Mouse (Mus musculus): ENCODE measurements at regions not wholly inside any gene's neighbourhood (a gene's known extent, or its start where the extent isn't known, plus 50 kb on each side); places are given as distances from the start of the nearest gene placed in this dataset.

DNA sequence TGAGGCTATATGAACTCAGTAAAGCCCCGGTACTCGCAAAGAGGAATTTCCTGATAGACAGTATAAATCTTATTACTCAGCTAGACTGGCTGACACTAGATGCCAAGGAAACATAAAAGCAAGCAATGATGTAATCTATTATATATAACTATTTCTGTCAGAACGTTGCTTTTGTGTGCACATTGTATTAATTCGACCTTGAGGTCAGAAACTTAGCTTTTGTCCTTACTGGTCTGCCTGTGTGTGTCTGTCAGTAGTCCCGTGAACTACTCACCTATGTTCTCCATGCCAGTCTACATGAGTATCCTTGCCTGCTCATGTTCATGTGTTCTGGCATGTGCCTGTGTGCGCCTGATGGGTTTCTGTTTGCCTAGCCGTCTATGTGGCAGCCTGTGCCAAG, 70.5 kb downstream of the Tmx1 start:
- DNase-seq, result no peak

DNA sequence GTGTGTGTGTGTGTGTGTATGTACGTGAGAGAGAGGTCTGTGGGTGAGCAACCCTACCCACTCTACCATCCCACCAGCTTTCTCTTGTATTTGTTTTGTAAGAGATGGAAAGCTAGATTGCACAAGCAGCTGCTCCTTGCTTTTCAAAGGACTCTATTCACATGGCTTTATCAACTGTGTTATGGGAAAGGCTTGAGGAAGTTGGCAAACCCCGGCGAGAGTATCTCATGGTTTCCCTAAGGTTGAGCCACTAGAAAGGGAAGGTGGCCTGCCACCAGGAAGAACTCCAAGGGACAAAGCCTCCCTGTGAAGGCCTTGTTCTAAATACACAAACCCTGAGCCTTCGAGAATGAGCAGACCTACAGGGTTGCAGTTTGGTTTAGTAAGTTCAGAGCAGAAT, 71.8 kb downstream of the Tmx1 start:
- no peak for DNase-seq

DNA sequence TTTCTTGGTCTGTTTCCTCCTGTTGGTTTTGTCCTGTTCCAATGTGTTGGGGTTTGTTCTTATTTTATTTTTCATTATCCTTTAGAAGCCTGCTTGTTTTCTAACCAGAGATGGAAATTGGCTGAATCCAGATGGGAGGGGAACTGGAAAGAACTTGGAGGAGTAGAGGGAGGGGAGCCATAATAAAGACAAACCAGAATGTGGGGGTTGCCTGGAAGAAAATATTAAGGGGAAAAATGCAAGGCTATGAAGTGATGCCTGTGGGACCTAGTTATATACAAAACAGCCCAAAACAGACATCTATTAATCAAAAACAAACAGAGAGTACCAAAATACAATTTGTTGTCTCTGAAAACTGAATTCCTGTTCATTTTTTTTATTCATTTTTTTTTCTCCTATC, 78.8 kb downstream of the Tmx1 start:
- no peak for DNase-seq

DNA sequence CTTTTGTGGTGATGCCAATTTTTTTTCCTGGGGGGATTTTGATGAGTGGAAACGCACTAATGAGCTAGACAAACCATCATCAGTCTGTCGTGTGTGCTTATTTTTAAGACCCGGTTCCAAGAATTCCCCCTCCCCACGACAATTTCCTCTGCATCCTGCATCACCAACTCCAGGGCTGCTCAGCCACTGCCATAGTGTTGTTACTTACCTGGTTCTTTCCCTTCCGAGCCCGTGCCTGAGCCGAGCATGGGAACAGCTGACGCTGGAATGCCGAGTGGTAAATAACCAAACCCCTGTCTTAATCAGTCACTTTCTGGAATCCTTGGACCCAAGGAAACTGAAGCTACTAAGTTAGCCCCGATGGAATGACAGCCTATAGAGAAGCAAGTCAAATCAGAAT, 79.3 kb downstream of the Tmx1 start:
- no peak for DNase-seq

DNA sequence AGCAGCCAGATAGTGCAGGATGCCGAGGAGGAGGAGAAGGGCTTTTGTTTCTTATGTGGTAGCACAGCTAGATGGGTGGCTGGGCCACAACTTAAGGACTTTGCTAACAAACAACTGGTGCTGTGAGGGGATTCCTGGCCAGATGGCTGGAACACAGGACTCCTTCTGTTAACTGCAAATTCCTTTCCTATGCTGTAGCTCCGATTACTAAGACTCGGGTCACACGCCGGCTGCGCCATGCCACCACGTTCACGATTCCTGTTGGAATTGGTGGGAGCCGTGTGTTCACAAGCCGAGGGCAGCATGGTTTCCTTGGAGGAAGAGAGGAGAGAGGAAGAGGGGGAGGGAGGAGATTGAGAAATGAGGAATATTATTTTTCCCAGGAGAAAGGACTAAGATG, 79.9 kb downstream of the Tmx1 start:
- no peak for DNase-seq

DNA sequence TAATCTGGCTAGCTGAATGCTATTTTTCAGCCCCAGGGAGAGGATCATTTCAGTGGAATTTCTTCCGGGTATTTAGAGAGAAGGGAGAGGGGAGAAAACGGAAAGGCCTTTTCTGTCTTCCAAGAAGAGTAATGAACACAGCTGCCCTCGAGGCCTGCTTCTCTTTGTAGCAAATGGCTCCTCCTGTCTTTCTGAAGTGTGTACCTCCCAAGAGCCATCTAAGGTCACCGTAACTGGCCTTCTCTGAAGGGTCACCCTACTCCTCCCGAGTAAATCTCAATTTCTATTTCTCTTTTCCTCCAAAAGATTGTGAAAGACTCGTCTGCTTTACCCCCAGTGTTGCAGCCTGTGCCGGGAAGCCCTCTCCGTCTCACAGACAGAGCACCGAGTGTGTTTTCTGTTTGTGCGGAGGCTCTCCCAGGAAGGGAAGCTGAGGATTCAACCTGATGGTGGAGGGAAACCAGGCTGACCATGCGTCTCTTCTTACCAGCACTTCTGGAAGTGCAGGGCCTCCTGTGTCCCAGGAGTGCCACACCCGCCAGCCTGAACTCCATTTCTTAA, 80.6 kb downstream of the Tmx1 start:
- no peak for DNase-seq

DNA sequence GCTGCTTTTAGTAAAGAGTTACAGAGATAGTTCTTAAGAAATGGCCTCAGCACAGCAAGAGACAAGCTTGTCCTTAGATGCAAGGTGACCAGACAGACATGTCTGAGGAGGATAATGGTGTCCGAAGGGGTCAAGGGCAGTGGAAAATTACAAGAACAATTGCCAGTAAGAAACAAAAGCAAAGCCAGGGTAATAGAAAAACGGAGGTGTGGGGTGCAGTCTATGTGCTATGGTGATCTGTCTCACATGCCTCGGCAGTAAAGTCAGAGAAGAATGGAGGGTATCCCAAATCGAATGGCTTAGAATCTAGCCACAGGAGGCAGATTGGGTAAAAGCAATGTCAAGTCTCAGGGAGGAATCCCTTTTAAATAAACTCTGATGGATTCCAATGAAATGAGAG, 86.2 kb downstream of the Tmx1 start:
- no peak for DNase-seq

DNA sequence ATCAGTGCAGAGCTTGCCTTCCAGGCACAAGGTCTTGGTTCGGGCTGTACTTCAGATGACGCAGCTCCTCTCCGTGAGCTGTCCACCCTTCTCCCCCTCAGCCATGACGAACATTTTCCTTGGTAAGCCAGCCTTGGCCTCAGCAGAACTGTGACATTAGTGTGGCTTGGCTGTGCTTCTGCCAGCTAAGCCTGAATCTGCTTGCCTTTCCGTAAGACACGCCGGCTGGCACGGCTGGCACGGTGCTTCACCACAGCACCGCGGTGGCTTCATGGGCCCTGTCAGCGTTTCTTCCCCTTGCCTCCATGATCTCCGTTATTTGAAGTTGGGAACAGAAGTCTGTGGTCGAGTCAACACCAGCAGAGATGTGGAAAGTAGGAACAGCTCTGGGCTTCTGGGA, 87.0 kb downstream of the Tmx1 start:
- DNase-seq, result no peak

DNA sequence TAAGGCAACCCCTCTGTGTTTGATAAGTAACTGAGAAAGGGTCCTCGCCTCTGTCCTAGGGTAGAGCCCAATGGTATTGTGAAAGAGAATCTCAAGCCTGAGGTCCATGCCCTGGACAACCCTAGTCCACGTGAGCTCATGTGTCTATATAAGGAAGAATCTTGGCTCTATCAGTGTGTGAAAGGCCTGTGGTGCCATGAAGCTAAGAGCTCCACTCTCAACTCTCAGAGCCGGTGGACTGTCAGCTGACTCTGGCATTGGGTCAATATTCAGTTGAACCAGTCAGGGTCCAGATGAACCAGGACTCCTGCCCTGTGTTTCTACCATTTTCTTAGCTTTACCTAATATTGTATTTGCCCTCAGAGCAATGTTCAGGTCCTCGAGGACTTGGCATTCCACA, 88.5 kb downstream of the Tmx1 start:
- no peak for DNase-seq

DNA sequence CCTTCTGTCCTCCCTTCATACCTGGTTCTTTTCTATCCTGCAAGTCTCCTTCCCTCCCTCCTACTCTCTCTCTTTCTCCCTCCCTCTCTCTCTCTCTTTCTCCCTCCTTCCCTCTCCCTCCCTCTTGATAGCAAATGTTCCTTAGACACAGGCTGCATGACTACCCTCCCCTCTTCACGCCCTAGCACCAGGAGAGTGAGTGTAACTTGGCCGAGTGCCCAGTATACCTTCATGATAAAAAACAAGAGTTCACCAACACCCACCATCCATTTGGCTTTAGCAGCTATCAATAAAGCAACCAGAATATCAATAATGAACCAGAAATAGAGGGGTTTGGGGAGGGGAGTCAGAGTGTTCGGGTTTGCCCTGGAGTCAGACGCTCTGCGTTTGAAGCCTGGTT, 90.4 kb downstream of the Tmx1 start:
- DNase-seq, result no peak

DNA sequence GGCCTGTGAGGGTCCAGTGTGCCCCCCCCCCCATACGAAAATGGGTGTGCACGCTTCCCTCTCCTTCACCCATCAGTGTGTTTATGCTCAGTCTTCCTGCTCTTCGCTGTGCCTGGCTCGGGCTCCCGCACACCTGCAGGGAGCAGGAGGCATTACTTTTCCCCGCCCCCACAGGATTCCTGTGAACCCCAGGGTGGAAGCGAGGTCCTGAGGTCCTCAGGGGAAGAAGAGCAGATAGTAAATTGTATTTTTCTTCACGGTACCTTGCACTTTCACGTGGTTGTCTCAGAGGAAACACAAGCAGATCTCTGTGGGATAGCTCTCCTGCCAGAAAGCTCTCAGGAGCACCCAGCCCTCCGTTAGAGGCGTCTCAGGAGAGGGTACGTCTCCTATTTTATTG, 91.4 kb downstream of the Tmx1 start:
- no peak for DNase-seq

DNA sequence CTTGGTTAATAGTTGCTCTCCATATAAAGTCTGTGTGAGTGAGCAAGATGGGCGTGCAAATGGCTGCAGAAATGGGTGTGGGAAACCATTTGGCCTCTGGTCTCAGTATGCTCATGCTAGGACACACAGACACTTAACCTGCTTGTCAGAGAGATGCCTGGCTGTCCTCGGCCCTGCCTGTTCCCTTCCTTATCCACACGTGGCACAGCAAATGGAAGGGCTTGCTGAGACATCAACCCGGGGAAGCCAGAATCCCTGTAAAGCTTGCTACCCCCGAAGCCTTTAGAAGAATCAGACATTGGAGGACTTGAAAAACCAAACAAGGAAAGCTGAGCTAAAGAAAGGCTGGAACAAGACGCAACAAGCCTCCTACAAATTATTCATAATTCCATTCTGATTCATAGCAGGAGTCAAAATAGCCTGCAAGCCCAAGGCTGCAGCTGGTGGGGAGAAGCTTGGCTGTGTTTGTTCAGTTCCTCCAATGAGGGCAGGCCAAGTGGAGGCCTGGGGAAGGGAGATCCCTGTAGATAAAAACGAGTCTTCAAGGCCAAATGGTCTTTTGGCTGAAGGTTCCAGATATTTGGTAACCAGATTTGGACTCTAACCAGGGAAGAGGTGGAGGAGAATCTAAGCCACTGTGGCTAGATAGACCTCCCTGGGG, 92.1 kb downstream of the Tmx1 start:
- DNase-seq, result no peak

DNA sequence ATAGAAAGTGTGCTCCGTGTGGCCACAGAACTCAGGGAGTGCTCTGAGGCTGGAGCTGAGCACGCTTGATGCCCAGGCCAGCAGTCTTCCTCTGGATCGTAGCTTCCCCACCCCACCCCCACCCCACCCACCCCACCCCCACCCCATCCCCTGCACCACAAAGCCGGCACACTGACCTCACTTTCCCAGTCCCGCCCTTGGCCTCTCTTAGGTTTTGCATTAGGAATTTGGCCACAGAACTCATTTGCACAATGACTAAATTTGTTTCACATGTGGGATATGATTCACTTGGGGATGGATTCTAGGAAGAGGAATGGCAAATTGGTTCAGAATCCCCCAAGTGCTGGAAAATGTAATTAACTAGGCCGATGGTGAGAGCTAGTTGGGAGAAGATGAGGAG, 94.3 kb downstream of the Tmx1 start:
- DNase-seq, result no peak

DNA sequence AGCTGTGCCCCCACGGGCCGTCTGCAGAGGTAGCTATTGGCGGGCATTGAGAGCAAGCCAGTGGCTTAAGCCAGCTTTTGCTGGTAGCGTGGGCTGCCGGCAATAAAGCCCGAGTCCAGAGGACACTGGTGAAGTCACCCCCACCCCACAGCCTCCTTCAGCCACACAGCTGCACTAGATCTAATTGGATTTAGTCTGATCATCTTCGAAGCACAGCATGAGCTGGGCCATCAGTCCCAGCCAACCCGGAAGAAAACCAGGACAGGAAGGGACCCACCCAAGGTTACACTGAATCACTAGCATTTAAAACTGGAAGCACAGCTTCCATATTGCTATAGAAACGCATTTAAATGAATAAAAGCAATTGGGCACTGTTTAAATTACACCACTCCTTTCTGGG, 96.4 kb downstream of the Tmx1 start:
- no peak for DNase-seq

DNA sequence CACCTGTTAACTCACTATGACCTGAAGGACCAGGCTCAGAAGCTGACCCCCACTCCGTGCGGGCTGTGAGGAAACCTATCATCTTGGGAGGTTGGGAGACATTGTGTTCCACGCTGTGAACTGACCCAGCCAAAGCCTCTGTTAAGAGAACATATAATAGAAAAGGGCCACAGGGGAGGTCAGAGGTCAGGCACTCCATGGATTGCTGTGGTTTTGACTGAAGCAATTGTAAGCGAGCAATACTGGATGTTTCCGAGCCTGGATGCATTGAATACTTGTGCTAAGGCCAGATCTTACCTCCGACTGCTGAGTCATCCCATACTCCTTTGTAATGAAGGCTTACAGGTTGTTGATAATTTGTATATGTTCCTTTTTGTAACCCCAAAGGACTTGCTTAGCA, 101.0 kb downstream of the Tmx1 start:
- DNase-seq, result no peak

DNA sequence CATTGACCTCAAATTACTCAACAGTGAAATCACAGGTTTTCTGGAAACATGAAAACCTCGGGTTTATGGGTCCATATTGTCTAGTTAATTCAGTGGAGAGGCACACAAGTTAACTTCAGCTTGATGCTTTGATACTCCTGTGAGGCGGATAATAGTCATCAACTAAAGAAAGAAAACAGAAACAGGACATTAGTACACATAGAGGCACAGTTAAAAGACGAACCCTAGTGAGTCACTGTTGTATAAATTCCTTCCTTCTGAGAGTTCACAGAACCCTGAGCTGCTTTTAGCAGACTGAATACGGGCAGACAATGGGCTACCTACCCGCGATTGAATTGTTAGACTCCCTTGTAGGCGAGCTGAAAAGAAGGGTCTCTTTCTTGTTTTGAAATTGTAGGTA, 101.7 kb downstream of the Tmx1 start:
- DNase-seq, result no peak

DNA sequence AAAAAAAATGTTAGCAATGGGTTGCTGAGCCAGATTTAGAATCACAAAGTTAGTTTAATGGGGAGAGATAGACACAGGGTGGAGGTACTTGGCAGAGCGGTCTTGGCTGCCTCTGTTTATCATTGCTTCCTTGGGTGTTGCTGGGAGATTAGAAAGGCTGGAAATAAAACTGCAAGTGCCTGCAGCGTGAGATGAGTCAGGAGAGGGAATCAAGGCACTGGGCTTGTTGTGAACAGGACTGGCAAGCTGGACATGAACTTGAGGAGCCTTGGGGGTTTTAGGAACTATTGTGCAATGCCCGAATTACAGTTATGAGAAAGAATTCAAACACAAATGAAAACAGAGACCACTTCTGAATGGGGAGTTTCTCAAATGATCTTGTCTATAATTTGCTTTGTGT, 102.8 kb downstream of the Tmx1 start:
- DNase-seq, result no peak

DNA sequence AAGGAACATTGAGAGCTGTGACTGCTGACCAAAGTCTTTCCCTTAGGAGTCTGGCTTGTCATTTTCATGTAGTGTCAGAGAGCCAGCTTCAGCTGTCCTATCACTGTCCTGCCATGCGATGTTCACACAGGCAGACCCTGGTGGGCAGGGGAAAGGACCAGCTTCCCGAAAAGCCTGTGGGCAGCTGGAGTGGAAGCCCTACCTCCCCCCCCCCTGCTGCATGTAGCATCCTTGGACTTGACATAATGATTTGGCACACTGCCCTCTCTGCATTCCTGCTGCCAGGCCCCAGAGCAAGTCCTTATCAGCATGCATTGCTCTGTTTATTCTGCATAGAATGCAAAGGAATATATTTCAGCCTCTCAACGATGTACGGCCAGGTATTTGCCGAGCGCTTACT, 103.9 kb downstream of the Tmx1 start:
- no peak for DNase-seq

DNA sequence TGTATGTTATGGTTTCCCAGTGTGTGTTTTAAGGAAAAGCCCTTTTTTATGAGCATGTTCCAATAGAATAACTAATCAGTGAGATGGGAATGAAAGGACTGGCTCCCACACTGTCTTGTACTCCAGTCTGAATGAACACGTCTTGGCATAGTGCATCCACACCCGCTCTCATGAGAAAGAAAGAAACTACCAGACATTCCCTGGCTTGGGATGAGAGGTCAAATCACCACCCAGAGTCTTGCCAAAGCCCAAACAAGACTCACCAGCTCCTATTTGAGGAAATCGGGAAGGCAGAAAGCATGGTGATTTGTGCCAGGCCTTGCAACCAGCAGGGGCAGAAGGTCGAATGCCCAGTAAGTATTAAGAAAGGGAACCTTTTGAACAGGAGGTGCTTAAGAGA, 110.6 kb downstream of the Tmx1 start:
- no peak for DNase-seq

DNA sequence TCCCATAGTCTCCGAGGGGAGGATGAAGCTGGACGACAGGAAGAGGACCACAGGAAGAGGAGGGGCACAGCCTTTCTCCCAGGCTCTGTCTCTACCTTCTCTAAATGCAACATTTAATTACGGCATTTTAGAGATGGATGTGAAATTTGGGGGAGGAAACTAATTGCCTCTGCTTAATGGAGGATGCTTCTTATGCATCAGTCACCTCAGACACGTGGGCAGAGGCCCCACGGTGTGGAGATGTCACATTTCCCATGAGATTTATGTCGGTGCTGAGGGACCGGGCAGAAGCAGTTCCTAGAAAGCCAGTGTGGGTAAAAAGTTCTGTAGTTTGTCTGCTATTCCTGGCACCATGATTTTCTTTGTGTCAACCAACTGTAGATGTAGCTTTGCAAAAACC, 122.8 kb downstream of the Tmx1 start:
- DNase-seq, result no peak

DNA sequence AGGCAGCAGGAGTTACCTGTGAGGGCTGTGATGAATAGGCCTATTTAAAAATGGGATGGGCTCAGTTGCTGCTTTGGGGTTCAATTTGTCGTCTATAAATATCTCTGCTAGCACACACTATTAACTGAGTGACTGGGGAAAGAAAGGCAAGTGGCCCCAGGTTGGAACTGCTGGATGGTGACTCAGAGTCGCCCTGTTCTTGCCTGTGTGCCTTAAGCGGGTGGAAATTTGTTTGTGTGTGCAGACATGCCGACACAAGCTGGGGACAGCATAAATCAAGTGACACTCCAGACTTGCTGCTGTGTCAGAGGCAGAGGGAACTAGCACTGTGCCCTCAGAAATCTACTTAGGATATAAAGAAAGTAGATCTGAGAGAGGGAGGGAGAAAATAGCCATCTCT, 124.9 kb downstream of the Tmx1 start:
- DNase-seq, result no peak

DNA sequence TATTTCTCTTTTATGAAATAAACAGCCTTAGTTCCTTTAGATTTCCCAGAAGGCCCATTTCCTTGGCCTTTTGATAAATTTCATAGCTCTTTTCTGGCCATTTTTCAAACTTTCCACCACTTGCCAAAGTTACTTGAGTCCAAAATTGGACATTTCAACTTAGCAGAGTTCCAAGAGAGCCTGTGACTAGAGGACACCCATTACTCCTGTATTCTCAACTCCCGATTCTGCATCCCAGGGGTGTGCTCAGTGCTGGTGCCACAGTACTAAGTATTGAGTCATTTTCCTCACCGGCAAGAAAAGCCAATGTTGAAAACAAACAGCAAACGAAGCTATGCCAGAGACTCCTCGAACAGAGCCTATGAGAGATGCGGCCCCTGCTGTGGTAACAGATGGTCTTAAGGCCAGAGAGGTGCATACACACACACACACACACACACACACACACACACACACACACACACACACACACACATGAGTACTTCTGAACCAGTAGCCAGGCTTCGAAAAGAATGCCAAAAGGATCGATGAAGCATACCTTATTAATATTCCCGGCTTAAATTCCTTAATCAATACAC, 126.5 kb downstream of the Tmx1 start:
- no peak for DNase-seq

DNA sequence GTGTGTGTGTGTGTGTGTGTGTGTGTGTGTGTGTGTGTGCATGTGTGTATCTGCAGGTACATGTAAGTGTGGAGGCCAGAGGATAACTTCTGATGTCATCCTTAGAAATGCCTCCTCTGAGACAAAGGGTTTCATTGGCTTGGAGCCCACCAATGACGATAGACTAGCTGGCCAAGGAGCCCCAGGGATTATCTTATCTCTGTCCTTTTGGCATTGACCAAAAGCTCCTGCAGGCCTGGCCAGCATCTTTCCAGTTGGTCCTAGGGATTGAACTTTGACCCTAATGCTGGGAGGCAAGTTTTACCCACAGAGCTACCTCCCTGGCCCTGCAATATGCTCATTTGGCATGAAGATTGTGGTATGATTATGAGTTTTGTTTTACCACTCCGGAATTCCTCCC, 133.3 kb downstream of the Tmx1 start:
- no peak for DNase-seq

DNA sequence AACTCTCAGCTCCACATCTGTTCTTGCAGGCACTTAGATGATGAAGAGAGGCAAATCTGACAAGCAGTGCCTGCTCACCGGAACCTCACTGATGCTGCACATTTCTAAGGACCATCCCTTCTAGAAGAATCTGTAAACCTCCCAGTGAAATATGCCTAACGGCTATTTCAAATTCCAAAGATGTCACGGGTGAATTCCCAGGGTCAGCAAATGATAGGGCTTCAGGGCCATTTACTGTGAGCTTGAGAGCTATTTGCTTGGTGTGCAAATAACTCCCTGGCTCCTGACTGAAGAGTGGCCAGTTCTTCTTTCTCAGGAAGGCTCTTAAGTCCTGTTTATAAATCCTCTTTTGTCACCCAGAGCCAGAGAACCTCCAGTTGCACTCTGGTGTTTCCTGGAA, 135.3 kb downstream of the Tmx1 start:
- DNase-seq, result peak; percentile 41

DNA sequence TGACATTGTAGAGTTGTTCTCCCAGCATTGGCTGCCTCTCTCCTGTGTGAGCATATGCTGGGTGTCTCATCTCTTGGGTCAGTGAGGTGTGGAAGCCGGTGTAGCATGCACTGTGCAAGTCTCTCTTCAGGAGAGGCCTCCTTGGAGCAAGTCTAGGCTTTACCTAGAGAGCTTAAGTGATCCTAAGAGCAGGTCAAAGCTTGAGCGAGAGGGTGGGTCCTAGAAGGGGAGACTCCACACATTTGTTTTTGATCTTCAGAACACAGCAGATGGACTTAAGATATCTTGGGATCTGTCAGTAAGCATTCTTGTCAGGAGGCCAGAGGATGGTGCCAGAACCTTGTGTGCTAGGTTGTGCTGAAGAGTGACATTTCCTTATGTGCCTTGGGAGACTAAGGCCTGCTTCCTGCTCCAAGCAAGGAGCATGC, 136.4 kb downstream of the Tmx1 start:
- DNase-seq, result peak; percentile 48
